ENCODE assay signal across 8 mouse cellular contexts in the genomic region with DNA sequence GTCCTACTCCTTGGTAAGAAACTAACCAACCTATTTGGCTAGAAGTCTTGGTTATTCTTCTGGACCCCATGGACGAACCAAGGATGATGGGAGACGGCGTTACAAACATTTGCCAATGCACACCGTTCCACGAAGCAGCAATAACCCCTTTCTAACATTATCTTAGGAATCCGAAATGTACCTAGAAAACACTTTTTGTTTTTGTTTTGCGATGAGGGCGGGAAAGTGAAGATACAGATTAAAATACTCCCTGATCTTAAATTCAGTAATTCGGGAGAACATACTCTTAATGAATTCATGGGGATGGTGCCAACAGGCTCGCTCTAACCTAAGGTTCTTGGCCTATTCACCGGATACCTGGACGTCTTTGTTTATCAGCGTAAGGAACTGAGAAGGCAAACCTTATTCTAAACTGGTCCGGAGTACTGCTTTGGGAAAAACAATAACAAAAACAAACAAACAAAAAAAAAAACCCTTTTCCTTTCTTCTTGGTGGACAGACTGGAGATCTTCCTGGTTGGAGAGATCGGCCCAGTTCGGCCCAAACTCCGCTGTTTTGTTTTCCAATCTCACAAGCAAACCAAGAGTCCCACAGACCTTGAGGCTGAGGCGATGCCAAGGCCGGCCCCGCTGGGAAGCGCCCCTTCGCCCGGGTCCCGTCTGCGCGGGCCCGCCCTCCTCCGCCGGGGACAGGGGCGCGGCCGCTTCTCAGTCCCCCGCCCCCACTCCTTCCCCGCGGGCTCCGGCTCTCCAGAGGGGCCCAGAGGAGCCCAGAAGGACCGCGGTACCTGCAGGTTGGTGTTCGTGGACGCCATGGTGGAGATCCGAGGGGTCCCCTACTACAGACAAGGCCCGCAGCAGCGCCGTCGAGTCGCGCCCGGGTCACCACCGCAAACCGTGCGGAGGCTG. TPM values are rescaled to one million over a fixed set of nuclear protein-coding genes. Genes with fewer than 3 reads are reported as not detected.
DNase-seq lines count a peak whose midpoint lies in the region; ATAC-seq lines count a peak whose summit lies in the region.

No protein-coding gene starts in this region.

- 2% methylated on average over 51 of the region's 51 CpGs for WGBS in heart, embryonic 13.5 days

- H3K9me3 ChIP-seq in heart, embryonic 13.5 days, result no peaks in the 10 kb centered on the region

- peak overlapping the region; percentile 96 for H3K27ac ChIP-seq in heart, embryonic 13.5 days (replicated peaks)

- ATAC-seq in heart, embryonic 13.5 days (ENCODE audit: extremely low read depth, insufficient number of reproducible peaks, low FRiP score, low TSS enrichment), result peak; percentile 72
- peak; percentile 65 for ATAC-seq in megakaryocyte-erythroid progenitor cell, adult 5-6 weeks (replicated peaks; ENCODE audit: low FRiP score, low TSS enrichment, poor library complexity, severe bottlenecking)

- H3K36me3 ChIP-seq in heart, embryonic 13.5 days, result 0 out of 2 replicates have a peak, but pooled peaks cover 5% of the 10 kb centered on the region

- no peaks in the 10 kb centered on the region for H3K27me3 ChIP-seq in heart, embryonic 13.5 days (replicated peaks)

- peak overlapping the region; percentile 99 for H3K4me3 ChIP-seq in heart, embryonic 13.5 days

- peak overlapping the region; percentile 99 for H3K9ac ChIP-seq in heart, embryonic 13.5 days

- H3K4me1 ChIP-seq in heart, embryonic 13.5 days, result peaks cover 24% of the 10 kb centered on the region

- DNase-seq in adrenal gland, postnatal 10 days, result peak; percentile 76
- no peak for DNase-seq in adrenal gland, adult (ENCODE audit: inconsistent age in 2 of 2, low spot score in 1 of 2)
- DNase-seq in CD4-positive, CD25-positive, alpha-beta regulatory T cell, adult 2 months (ENCODE audit: low read depth, low spot score), result peak; percentile 71
- DNase-seq in embryo, embryonic 11.5 days (ENCODE audit: low read depth, low spot score), result peak; percentile 1
- DNase-seq in kidney, postnatal 4 days, result peak; percentile 69 to 80
- no peak for DNase-seq in layer of hippocampus, postnatal 25 days (ENCODE audit: extremely low spot score in 1 of 2, low spot score in 1 of 2)

- peak overlapping the region; percentile 79 for H3K4me2 ChIP-seq in heart, embryonic 13.5 days

RNA-seq across cellular contexts. Expression of a gene that starts 0.6 kb away (rescaled TPM):
- 10 to 100 TPM; 89.0 to 95.4 TPM for total RNA-seq in adrenal gland, postnatal 10 days (2021)
- polyA plus RNA-seq in heart, embryonic 13.5 days (2015; fragmentation: Nextera tagmentation; extraction: Ambion mirVana), result 39.0 and 40.3 TPM in 2 replicates
- 38.1 and 76.7 TPM in 2 replicates for total RNA-seq in megakaryocyte-erythroid progenitor cell, adult 5-6 weeks (2014; fragmentation: Nextera tagmentation)
- total RNA-seq in megakaryocyte-erythroid progenitor cell, adult 5-6 weeks (2017), result 68.8 and 105 TPM in 2 replicates
- 10 to 100 TPM; 47.9 to 54.1 TPM for total RNA-seq in layer of hippocampus, postnatal 25 days (2021)

RNA-seq across cellular contexts. Expression of a gene that starts 36.4 kb away (rescaled TPM):
- total RNA-seq in adrenal gland, postnatal 10 days (2021), result 10 to 100 TPM; 24.2 to 25.3 TPM
- 8.3 and 9.7 TPM in 2 replicates for polyA plus RNA-seq in heart, embryonic 13.5 days (2015; fragmentation: Nextera tagmentation; extraction: Ambion mirVana)
- 9.4 and 10.2 TPM in 2 replicates for total RNA-seq in megakaryocyte-erythroid progenitor cell, adult 5-6 weeks (2014; fragmentation: Nextera tagmentation)
- total RNA-seq in megakaryocyte-erythroid progenitor cell, adult 5-6 weeks (2017), result 31.7 and 35.8 TPM in 2 replicates
- 10 to 100 TPM; 24.9 to 25.7 TPM for total RNA-seq in layer of hippocampus, postnatal 25 days (2021)

Comparison
In these comparisons a context has a peak if more than half of its experiments do, and no peak if none do; other contexts are left out.
1. DNase-seq: peak in adrenal gland, postnatal 10 days (single experiment), CD4-positive, CD25-positive, alpha-beta regulatory T cell, adult 2 months (single experiment), embryo, embryonic 11.5 days (single experiment) and kidney, postnatal 4 days (2 of 2); none in adrenal gland, adult (0 of 2) and layer of hippocampus, postnatal 25 days (0 of 2).